Mouse (Mus musculus) CD8-positive naive resting alpha-beta T cell, adult 57 days (primary cell): ENCODE results near the gene Casp14. TPM values are rescaled to one million over a fixed set of nuclear protein-coding genes. Genes with fewer than 3 reads are reported as not detected.

ENCODE experiments used
- total RNA-seq: library from RNA; stranded (reverse); gene quantifications from one replicate; pipeline ENCODE4 v1.2.4, GENCODE M21; 2023

Gene Casp14
- total RNA-seq: not detected

GRCm38 (mm10) chr10:78718056-78718455, at the start of gene Casp14:
Gene Casp14, minus strand, starts transcription at chr10:78718294.

DNA sequence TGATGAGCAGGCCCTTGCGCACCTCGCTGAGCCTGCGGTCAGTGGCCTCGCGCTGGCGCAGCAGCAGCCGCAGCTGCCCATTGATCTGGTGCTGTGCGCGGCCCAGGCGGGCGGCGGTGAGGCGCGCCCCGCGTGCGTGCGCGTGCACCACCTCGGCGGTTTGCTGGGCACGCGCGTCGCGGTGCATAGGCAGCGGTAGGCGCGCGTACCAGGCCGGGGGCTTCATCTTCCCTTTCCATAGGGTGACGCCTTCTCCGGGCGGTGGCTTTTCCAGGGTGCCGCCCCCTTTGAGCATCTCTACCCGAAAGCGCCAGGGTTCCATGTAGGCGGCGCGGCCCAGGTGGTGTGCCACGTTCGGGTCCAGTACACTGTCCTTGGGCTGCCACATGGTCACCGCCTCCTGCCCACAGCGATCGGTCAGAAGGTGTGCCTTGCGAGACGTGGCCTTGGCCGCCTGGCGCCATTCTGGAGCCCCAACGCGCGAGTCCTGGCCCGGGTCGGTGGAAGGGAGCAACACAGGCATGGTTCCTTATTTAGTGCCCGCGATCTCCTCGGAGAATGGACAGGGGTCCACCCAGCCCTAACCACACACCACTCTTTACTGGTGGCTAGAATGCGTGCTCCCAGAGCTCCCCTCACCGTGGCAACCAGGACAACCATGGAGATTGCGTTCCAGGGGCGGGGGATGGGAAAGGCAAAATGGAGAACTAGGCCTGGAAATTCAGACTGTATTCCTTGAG, 34.5 kb upstream of the Casp14 start, which contains the start of gene Ccdc105:
Gene Ccdc105, minus strand, starts transcription at position 614 of the 740 bp plus-strand sequence.

Other genes starting within 250 kb of the Casp14 start
- not detected for gene Olfr1358, start 200.9 kb downstream of the Casp14 start, total RNA-seq
- gene Ilvbl, start 143.9 kb downstream of the Casp14 start, total RNA-seq: 85.4 TPM
- 6.4 TPM for gene Syde1, start 126.3 kb downstream of the Casp14 start, total RNA-seq
- gene Olfr1357, start 100.2 kb downstream of the Casp14 start, total RNA-seq: not detected
- not detected for gene Ccdc105, start 34.8 kb upstream of the Casp14 start, total RNA-seq
- gene Slc1a6, start 62.2 kb upstream of the Casp14 start, total RNA-seq: not detected
- not detected for gene Olfr1356, start 133.9 kb upstream of the Casp14 start, total RNA-seq
- gene Olfr1355, start 157.2 kb upstream of the Casp14 start, total RNA-seq: not detected
- gene Olfr1354, start 194.9 kb upstream of the Casp14 start, total RNA-seq: not detected
- gene Olfr8, start 232.3 kb upstream of the Casp14 start, total RNA-seq: not detected
- gene Olfr1353, start 245.0 kb upstream of the Casp14 start, total RNA-seq: not detected